Mouse (Mus musculus) midbrain, embryonic 16.5 days (tissue): Measurements from ENCODE around the gene Homer2. TPM values are rescaled to one million over a fixed set of nuclear protein-coding genes. Genes with fewer than 3 reads are reported as not detected.
A peak's percentile ranks its signal among the peaks of the same experiment; 100 is the strongest.

ENCODE experiments used
- ATAC-seq: fragments of 200-750 bp; cut with Nextera tagmentation; 2 replicates; pipeline ENCODE4 v1.8.0; 2017; ENCODE audit warnings: moderate TSS enrichment
- H3K27ac ChIP-seq: fragments of 300-500 bp; sonication (generic); 2 replicates; pipeline ENCODE4 v1.5.1; 2014; ENCODE audit warnings: mild to moderate bottlenecking, low read length, mixed read lengths
- H3K27me3 ChIP-seq: fragments of 300-500 bp; sonication (generic); 2 replicates; pipeline ENCODE4 v1.6.1; 2014; ENCODE audit warnings: low read depth, low read length, mixed read lengths; ENCODE audit not compliant: control insufficient read depth, insufficient read depth
- H3K36me3 ChIP-seq: fragments of 300-500 bp; sonication (generic); 2 replicates; pipeline ENCODE4 v1.6.1; 2014; ENCODE audit warnings: mild to moderate bottlenecking, low read length, moderate library complexity, mixed read lengths; ENCODE audit not compliant: control insufficient read depth, insufficient read depth
- H3K4me1 ChIP-seq: fragments of 300-500 bp; sonication (generic); 2 replicates; pipeline ENCODE4 v1.6.1; 2014; ENCODE audit warnings: mild to moderate bottlenecking, low read length, mixed read lengths; ENCODE audit not compliant: control insufficient read depth, insufficient read depth
- H3K4me2 ChIP-seq: fragments of 300-500 bp; sonication (generic); 2 replicates; pipeline ENCODE4 v1.6.1; 2014; ENCODE audit warnings: mild to moderate bottlenecking, low read length, mixed read lengths
- H3K4me3 ChIP-seq: fragments of 300-500 bp; sonication (generic); 2 replicates; pipeline ENCODE4 v1.5.1; 2014; ENCODE audit warnings: low read depth, mild to moderate bottlenecking, low read length, moderate library complexity, mixed read lengths
- H3K9ac ChIP-seq: fragments of 300-500 bp; sonication (generic); 2 replicates; pipeline ENCODE4 v1.6.1; 2014; ENCODE audit warnings: low read depth, low read length, mixed read lengths
- H3K9me3 ChIP-seq: fragments of 300-500 bp; sonication (generic); replicated peaks from 2 replicates; pipeline ENCODE4 v1.6.1; 2014; ENCODE audit warnings: mild to moderate bottlenecking, low read length, mixed read lengths; ENCODE audit not compliant: control insufficient read depth, poor library complexity, severe bottlenecking
- WGBS: fragments of 180-500 bp; shearing (Covaris S2); extraction: QIAGEN DNeasy Blood & Tissue Kit; methylation state at CpG from one replicate; pipeline ENCODE4 v1.1.7; 2014; 5-methylcytosine and 5-hydroxymethylcytosine counted together
- polyA plus RNA-seq: library from polyadenylated mRNA; unstranded; fragments of >200 nt; fragmentation: Nextera tagmentation; extraction: Ambion mirVana; gene quantifications from 2 replicates; pipeline ENCODE4 v1.2.1, GENCODE M21; 2015

Homer2 gene
- polyA plus RNA-seq, 1 experiment from 2014 or later, result 16.3 TPM

DNA sequence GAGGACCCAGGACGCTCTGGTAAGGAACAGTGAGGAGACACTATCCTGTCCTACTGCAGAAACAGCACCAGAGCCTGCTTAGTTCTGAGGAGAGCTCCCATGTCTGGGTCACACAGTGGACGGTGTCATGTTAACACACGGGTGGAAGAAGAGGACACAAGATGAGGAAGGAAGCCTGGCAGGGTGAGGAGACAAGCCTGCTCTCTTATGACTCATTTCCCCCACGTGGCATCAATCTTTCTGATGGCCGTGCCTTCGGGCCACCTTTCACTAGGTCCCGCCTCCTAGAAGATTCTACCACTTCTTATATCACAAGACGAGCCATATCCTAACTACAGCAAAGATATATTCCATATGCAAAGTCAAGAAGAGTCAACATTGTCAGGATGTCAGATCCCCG, 40.7 kb downstream of the Homer2 start:
- Histone ChIP-seq H3K36me3 (no peaks in the 10 kb centered on the region), H3K27me3 (no peaks in the 10 kb centered on the region), H3K27ac (no peak overlapping the region)

DNA sequence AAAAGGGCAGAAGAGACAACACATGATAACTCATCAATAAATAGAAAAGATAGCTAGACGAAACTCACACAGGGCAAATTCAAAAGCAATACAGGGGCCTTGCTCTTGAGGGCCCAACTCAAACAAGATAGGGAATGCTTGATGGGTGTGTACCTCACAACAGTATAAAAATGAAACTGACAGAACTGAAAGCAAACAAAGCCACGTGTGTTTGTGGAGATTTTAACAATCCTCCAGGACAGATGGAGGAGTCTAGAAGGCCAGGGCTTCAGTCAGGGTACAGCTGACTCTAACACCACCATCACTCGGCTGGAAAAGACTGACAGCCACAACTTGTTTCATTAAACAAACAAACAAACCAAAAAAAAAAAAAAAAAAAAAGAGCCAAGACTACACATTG, 44.3 kb downstream of the Homer2 start:
- Histone ChIP-seq H3K27ac (no peak overlapping the region), H3K27me3 (no peaks in the 10 kb centered on the region), H3K9me3 (no peaks in the 10 kb centered on the region), H3K4me3 (no peak overlapping the region), H3K36me3 (no peaks in the 10 kb centered on the region), H3K4me1 (no peaks in the 10 kb centered on the region), H3K9ac (no peak overlapping the region), H3K4me2 (no peak overlapping the region)
- 65% methylated on average over 3 of the region's 3 CpGs for WGBS
- ATAC-seq, result no peak

More for the DNA sequence above, 40.7 kb downstream of the Homer2 start:
- no peak for ATAC-seq
- Histone ChIP-seq H3K4me1 (no peaks in the 10 kb centered on the region), H3K4me3 (no peak overlapping the region), H3K4me2 (no peak overlapping the region), H3K9ac (no peak overlapping the region), H3K9me3 (no peaks in the 10 kb centered on the region)
- 91% methylated on average over 9 of the region's 9 CpGs for WGBS

DNA sequence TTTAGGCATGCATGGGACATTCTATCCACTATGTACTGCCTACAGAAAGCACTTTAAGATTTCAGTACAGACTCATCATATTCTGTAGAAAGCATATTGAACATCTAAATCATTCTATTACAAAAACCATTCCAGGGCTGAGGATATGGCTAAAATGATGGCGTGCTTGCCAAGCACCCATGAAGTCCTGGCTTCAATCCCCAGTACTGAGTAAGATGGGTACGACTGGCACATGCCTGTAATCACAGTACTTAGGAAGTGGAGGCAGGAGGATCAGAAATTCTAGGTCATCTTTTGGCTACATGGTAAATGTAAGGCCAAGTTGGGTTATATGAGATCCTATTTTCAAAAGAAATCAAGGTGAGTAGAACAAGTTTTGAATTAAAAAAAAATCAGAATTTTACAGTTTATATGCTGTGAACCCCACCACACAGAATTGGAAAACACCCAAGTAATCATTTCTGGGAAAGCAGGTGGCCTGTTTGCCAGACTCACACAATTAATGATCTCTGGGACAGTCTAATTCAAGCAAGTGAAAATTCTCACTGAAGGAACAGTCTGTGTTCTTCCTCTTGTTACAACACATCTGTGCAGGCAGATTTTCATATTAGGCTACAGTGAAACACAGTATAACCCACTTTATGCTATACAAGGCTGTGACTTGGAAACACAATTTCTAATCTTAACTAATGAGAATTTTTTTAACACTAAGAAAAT, 49.5 kb downstream of the Homer2 start:
- no peaks in the 10 kb centered on the region for H3K36me3 ChIP-seq
- peaks cover 19% of the 10 kb centered on the region for H3K4me1 ChIP-seq
- H3K27ac ChIP-seq, result no peak overlapping the region
- ATAC-seq, result no peak
- no peaks in the 10 kb centered on the region for H3K27me3 ChIP-seq
- H3K4me3 ChIP-seq, result no peak overlapping the region
- WGBS, result 83% methylated on average over 2 of the region's 2 CpGs
- no peak overlapping the region for H3K4me2 ChIP-seq
- H3K9me3 ChIP-seq, result no peaks in the 10 kb centered on the region
- no peak overlapping the region for H3K9ac ChIP-seq

DNA sequence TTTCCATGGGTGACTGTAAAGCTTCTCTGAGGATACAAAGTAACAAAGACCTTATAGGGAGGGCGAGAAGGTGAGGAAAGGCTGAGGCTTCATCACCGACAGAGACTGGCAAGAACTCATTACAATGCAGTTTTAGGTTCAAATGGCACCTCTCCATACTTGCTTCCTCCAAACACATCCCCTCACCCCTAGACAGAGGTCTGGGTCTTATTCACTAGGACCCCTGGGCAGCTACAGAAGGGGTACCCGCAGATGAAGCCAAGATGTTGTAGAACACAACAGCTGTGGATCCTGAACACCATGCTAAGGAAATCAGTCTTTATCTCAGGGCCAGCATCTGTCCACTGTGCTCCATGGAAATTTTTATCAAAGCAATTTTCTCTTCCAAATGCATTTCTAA, 50.3 kb downstream of the Homer2 start:
- no peak overlapping the region for H3K27ac ChIP-seq
- 71% methylated on average over 3 of the region's 3 CpGs for WGBS
- no peak for ATAC-seq

DNA sequence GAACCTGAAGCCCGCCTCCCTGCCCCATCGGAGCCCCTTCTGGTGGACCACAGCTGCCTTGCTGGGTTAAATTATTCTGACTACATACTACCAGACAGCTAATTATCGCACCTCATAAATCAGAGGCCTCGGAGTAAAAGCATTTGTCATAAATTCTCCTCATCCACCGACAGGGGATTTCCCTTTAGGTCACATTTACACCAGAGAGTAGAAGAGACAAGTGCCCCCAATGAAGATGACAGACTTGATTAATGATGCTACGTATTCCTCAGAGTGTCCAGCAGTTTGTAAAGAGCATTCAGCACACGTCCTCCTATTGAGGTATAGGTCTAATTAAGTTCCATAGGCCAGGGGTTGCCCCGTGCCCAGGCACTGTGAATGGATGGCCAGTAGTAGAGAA, 50.7 kb downstream of the Homer2 start:
- Histone ChIP-seq H3K4me2 (no peak overlapping the region), H3K27me3 (no peaks in the 10 kb centered on the region), H3K4me3 (no peak overlapping the region), H3K36me3 (no peaks in the 10 kb centered on the region), H3K27ac (no peak overlapping the region), H3K9ac (no peak overlapping the region), H3K9me3 (no peaks in the 10 kb centered on the region), H3K4me1 (peaks cover 21% of the 10 kb centered on the region)
- no peak for ATAC-seq
- 43% methylated on average over 8 of the region's 8 CpGs for WGBS

More for the DNA sequence above, 50.3 kb downstream of the Homer2 start:
- Histone ChIP-seq H3K9me3 (no peaks in the 10 kb centered on the region), H3K4me2 (no peak overlapping the region), H3K27me3 (no peaks in the 10 kb centered on the region), H3K36me3 (no peaks in the 10 kb centered on the region), H3K4me3 (no peak overlapping the region), H3K9ac (no peak overlapping the region), H3K4me1 (peaks cover 19% of the 10 kb centered on the region)

DNA sequence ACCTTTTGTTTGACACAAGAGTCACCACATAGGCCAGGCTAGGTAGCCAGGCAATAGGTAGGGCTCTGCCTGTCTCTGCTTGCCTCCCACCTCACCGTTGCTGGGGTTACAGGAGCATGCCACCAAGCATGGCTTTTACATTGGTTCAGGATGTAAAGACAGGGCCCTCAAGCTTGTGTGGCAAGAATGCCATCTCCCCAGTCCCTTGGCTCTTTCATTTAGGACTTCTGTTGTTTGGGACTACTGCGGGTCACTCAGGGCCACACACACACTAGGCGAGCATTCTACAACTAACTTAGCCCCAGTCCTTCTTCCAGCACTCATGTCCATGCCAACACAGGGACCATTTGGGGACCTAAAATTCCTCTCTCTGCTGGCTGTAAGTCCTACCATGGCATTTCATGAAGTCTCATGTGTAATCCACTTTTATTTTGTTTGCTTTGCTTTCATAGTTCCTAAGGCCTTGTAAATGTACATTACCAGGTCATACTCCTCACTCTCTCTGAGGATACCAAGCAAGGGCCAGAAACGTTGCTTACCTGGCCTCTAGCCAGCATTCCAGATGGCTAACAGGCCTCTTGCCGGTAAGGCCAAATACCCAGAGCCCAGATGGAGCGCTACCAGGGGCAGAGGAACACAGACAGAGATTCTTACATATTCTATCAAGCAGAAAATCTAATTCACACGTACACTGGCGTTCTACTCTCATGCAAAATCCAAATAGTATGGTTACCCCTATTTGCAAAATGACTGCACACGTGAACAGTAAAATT, 52.2 kb downstream of the Homer2 start:
- Histone ChIP-seq H3K27me3 (no peaks in the 10 kb centered on the region), H3K4me1 (peaks cover 27% of the 10 kb centered on the region), H3K27ac (peak overlapping the region; percentile 29; the same call in 1 of the 2 replicates), H3K4me3 (no peak overlapping the region), H3K36me3 (no peaks in the 10 kb centered on the region), H3K9ac (no peak overlapping the region), H3K4me2 (no peak overlapping the region), H3K9me3 (no peaks in the 10 kb centered on the region)
- no peak for ATAC-seq
- WGBS, result 54% methylated on average over 9 of the region's 9 CpGs

DNA sequence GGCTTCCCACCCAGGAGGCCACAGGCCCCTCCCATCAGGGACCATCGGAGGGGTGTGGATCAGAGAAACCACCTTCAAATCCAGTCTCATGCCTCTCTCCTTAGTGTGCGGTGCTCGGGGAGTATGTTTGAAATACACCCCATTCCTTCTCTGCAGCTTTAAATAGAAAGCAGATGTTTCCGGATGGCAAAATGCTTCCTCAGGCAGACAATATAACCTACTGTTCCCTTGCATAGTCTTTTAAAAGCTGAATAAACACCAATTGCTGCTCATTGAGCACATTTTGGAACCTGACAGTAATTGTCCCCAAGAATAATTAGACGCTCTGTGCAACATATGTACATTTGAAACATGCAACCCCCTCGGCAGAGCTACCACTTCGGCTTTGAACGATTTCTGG, 53.3 kb downstream of the Homer2 start:
- Histone ChIP-seq H3K9me3 (no peaks in the 10 kb centered on the region), H3K4me3 (no peak overlapping the region), H3K27ac (peak overlapping the region; percentile 15; the same call in 1 of the 2 replicates), H3K4me2 (no peak overlapping the region), H3K9ac (peak overlapping the region; percentile 0; the same call in 1 of the 2 replicates), H3K36me3 (no peaks in the 10 kb centered on the region), H3K27me3 (no peaks in the 10 kb centered on the region), H3K4me1 (peaks cover 38% of the 10 kb centered on the region)
- 27% methylated on average over 8 of the region's 8 CpGs for WGBS
- no peak for ATAC-seq

DNA sequence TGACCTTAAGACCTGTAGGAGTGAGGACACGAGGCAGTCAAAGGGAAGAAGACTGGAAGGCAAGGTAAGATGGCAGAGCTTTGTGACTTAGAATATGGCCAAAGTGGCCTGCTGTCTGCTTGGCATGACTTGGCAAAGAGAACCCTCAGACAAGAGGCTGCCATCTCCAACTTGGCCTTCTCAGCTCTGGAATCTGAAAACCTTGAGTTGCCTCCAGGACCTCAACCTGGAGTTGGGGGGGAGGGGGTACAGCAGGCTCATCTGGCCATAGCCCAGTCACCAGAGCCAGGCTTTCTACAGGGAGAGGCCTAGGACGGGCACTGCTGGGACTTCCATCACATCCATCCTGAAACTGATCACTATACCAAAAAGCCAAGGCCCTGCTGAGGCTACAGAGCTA, 55.0 kb downstream of the Homer2 start:
- H3K27ac ChIP-seq, result 0 out of 2 replicates have a peak overlapping the region, but pooled peaks have one; percentile 40
- H3K4me2 ChIP-seq, result no peak overlapping the region
- no peaks in the 10 kb centered on the region for H3K9me3 ChIP-seq
- no peak overlapping the region for H3K4me3 ChIP-seq
- H3K27me3 ChIP-seq, result no peaks in the 10 kb centered on the region
- WGBS, result 84% methylated on average over 2 of the region's 2 CpGs
- H3K36me3 ChIP-seq, result no peaks in the 10 kb centered on the region
- H3K9ac ChIP-seq, result no peak overlapping the region
- ATAC-seq, result no peak
- H3K4me1 ChIP-seq, result peaks cover 42% of the 10 kb centered on the region

DNA sequence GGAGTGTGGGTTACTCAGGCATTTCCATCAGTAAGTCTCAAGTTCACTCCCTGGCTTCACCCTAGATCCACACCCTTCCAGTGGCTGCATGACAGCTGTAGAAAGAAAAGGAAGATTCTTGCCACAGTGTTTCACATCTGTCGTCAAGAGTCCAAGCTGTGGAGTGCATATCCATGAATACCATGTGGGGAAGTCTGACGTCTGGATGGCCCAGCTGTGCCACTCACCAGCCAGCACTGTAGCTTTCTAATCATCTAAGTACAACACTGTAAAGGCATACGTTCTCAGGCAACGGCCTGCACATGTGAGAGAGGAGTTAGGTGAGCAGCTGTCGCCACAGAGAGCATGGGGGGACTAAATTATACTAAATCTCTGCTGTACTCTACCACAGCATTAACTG, 56.0 kb downstream of the Homer2 start:
- Histone ChIP-seq H3K4me2 (no peak overlapping the region), H3K9ac (no peak overlapping the region), H3K4me3 (no peak overlapping the region), H3K9me3 (no peaks in the 10 kb centered on the region), H3K4me1 (peaks cover 42% of the 10 kb centered on the region), H3K36me3 (no peaks in the 10 kb centered on the region), H3K27ac (no peak overlapping the region), H3K27me3 (no peaks in the 10 kb centered on the region)
- 36% methylated on average over 5 of the region's 5 CpGs for WGBS
- no peak for ATAC-seq
